Mouse (Mus musculus) adrenal gland, adult 2 months (tissue): ENCODE measurements around the gene Gm11213. TPM values are rescaled to one million over a fixed set of nuclear protein-coding genes. Genes with fewer than 3 reads are reported as not detected.

ENCODE experiments used
- DNase-seq: peaks from one replicate; pipeline ENCODE4 v3.0.0; 2021
- polyA plus RNA-seq: library from polyadenylated mRNA; depleted of rRNA; stranded (reverse); fragments of >200 nt; gene quantifications from 2 replicates; pipeline ENCODE4 v1.2.3, GENCODE M21; 2012
- total RNA-seq, 2 experiments: library from RNA; stranded (reverse); gene quantifications; 2 replicates each; pipeline ENCODE4 v1.2.3; 2021

Gene Gm11213
- total and polyA plus RNA-seq, 3 experiments = not detected

DNA sequence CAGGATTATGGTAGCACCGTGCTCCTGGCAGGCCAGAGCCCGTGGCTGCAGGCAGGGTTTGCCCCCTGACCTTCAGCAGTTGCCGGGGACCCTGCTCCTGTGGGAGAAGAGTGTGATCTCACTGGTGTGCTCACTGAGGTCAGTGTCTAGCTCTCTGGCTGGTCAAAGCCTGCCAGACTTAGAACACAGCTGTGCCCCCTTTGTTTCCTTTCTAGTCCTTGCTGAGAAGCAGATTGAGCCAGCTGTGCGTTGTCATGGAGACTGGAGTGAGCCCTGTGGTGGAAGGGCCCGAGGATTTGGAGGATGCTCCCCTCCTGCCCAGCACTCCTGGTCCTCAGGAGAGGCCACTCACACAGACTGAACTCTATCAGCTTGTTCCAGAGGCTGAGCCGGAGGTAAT lies 25.0 kb downstream of the Gm11213 start:
- DNase-seq = no peak

DNA sequence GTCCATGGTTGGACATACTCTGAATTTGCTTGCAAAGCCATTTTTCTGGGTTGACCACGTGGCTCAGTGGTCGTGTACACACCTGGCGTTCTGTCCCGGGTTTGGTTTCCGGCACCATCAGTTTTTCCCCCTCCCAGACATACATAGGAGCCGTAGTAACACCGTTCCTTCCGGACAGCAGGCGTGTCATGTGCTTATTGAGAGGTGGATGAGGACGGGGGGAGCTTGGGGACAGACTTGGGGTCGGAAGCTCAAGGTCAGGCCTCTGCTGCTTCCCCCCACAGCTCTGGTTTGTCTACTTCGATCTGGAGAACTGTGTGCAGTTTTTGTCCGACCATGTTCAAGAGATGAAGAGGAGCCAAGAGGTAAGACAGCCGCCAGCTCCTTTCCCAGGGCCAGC lies 25.4 kb downstream of the Gm11213 start:
- no peak for DNase-seq

DNA sequence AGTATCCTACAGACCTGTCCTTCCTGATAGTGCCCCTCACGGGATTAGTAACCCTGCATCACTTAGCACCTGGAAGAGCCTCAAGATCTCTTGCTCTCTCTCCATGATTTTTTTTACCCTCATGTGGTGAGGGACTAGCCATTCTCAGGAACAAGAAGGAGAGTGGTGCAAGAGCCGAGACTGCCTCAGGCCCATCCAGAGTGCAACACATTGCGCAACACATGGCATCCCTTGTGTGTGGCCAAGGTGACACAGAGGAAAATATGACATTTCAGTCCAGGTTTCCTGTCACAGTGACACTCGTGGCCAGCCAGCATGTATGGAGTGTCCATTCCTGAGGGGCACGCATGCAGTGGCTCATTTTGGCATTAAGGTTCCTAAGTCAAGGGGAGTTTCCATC lies 32.4 kb downstream of the Gm11213 start:
- DNase-seq = no peak

DNA sequence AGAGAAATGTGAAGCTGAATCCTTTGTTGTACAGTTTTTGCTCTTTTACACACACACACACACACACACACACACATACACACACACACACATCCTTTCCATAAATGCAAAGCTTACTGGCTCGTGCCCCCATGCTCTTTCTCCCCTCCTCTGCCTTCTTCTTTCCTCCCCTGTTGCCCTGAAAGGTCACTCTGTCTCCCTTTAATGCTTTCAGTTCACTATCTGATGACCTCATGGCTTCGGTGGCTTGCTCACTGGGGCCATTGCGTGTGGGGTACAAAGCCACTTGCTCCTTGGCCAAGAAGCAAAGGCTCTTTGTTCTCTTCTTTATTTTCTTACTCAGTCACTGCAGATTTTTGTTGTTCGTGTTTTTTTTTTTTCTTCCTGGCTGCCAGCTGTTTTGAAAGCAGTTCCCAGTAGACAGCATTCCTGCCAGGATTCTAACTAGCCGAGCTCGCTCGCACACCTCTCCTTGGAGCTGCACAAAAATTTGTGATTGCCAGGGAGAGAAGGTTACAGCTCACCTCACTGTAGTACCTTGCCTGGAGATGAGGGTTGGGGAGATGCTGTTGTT lies 34.8 kb downstream of the Gm11213 start:
- peak; percentile 49 for DNase-seq

DNA sequence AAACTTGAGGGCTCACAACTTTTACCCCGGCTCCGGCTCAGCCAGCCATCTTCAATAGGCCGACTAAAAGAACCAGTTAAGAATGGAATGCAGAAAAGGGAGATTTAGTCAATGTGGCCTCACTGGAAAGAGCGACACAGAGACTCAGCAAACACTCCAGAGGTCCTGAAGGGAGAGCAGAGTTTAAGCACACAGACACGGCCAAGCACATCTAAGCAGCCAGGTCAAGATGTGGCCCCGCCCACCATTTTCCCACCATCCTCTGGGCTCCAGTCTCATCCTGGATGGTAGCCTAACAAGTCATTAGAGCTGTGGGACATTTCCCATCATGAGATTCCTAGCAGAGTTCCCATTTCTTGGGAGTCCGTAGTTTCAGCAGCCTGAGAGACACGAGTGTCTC lies 35.7 kb downstream of the Gm11213 start:
- no peak for DNase-seq

DNA sequence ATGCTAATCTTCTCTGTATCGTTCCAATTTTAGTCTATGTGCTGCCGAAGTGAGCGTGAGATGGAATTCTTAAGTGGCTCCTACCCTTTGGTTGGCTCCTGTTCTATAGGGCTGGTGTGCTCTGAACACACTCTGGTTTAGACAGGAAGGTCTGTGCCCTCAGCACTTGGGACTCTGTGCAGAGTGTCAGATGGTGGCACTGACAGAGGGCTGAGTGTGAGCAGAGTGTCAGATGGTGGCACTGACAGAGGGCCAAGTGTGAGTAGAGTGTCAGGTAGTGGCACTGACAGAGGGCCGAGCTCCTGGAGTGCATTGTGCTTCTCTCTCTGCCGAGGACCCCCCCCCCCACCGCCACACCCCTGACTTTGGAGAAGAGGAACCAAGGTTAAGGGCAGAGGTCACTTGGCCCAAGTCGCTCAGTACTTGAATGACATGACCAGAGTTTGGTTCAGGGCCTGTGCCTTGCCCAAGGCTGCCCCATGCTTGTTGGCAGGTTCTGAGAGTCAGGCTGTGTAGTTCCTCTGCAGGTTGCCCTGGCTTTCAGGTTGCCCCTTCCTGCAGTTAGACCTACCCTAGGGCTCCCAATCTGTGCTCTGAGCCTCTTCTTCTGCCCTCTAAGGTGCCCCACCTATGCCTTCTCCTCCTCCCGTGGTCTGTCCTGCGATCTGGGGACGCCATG lies 37.2 kb downstream of the Gm11213 start:
- no peak for DNase-seq

DNA sequence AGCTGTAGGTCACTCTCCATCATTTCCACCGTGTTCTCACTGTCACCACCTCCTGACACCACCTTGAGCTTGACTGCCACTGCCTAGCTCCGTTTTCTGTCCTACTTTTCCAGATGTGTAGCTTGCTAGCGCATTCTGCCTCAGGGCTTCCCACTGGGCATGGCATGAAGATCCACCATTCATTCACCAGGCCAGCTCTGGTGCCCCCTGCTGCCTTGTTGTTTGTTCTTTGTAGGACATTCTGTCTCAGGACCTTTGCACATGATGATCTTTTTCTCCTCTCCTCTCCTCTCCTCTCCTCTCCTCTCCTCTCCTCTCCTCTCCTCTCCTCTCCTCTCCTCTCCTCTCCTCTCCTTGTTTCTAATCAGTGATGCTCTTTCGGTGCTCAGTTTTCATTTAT lies 42.3 kb downstream of the Gm11213 start:
- no peak for DNase-seq

DNA sequence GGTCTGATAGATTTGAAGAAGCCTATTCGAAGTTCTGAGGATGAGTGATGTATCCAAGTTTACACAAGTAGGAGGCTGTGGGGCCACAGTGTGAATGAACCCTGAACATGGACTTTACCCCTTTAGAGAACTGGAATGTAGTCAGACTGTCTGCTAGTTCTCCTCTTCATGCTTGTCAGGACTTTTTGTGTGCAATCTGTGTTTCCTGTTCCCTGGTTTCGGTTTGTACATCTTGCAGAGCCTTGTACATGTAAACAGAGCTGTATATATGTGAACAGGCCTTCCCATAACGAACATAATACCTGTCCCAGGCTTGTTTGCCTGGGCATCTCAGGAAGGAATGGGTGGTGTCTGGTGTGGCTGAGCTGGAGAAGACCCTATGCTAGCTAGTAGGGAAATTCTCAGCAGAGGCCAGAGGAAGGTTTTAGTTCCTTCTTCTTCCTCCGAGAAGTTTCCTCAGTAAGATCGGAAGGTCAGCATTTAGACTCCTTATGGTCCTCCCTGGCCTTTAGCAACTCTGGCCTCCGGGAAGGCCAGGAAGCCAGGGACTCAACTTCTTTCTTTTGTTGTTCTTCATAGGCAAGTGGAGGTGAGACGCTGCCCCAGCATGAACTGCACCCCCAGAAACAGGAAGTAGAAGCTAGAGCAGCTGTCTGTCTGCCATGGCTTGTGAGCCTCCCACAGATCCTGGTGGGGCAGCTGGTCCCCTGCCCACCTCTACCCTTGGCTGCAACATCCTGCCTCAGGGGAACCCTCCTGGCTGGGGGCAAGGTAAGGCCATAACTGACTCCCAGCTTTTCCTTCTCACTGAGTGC lies 43.0 kb downstream of the Gm11213 start:
- no peak for DNase-seq

DNA sequence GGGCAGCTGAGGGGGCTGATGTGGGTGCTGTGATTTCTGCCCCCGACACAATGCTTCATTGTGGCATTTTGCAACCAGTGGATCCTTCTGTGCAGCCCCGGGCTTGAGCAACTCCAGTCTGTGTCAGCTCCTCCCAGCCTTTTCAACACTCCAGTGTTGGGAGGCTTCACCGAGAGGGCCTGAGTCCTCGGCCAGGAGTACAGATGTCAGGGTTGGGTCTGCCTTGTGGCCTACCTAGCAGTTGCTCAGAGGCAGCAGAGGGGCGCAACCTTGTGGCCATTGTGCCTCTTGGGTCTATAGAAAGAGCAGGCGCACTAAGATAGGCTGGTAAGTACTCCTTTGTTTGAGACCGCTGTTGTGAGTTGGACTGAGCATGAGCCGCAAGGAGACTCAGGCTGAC lies 45.0 kb downstream of the Gm11213 start:
- peak; percentile 47 for DNase-seq

DNA sequence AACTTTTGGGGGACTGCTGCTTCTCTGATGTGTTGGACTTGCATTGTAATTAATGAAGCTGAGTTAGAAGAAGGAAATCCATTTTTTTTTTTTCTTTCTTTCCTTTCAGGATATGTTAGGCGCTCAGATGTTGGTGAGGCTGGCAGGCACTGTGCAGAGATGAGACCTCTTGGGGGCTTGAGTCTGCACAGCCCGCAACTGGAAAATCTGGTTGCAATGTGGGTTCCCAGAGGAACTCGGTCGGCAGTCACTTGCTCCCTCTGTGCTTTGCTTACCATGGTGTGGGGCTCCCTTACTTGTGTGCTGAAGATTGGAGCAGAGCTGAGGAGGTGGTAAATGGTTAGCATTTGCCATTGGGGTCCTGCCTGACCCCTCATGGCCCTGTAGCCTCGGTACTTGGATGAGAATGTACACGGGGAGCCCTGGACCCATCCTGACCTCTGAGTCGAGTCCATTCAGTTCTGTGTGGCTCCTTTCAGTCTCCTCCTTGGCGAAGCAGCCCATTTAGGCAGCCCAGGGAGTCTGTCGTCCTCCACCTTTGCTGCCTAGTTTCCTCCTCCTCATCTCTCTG lies 45.8 kb downstream of the Gm11213 start:
- no peak for DNase-seq

DNA sequence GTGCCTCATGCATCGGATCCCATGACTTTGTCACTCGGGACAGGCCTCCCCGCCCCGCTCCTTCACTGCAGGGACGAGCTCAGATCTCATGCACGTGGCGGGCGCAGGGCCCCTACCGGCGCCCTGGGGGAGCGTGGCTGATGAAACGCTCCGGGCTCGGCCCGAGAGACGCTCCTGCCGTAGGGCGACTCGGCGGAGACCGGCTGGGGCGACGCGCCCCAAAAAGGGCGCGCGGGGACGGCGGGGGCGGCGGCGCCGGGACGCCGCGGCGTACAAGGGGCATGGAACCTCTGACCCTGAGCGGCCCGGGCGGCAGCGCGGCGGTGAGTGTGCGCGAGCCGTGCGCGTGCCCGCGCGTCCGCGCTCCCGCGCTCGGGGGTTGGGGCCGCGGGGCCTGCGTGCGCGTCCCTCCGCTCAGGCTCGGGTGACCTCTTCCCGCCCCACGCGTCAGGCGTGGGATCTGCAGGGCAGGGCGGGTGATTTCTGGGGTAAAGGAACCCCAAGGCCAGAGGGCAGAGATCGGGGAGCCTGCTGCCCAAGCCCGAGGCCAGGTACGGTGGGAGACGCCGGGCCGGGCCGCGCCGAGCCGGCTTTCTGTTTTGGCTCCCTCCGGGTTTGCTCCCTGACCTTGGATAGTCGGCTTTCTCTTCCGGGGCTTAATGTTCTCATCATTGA lies 46.5 kb downstream of the Gm11213 start, which contains the start of gene Tmem268:
Gene Tmem268 (plus strand): TSS at position 375 of the 675 bp plus-strand sequence.
- peak; percentile 93 for DNase-seq

DNA sequence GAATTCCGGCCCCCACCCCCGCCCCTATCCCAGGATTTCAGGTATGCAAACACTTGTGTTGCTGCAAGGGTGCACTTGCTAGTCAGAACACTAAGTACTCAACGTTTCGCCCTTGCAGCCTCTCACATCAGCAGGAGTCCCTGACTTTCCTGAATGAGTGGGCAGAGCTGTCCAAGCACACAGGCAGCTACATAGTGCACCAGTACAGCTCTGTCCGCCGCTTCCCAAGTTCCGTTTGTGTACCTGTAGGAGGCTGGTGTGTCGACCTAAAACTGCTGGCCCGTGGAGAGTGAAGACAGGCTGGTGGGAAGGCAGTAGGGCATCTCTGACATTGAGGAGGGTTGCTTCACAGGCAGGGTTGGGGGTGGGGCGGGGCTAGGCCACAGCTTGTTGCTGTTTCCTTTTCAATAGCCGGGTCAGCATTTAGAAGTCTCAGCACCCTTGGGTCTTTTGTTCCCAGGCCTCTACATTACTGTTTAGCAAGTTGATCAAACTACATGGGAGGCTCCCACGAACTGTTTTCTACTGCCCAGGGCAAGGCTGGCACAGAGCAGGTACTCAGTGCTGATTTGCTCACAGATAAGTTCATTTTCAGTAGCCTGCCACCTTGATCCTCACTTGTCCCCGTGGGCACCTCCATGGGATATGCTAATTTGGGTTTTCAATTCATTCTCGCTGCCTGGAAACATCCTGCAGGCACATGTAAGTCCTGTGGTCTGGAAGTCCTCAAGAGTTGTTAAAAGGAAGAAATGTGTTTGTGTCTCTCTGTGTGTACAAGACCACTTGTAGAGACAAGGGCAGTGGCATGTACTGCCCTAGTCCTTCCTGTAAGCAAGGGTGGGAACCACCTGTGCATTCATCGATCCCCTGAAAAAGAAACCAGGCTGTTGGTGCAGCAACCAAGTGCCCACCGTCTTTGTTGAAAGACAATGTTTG lies 47.7 kb downstream of the Gm11213 start:
- peak; percentile 49 for DNase-seq

DNA sequence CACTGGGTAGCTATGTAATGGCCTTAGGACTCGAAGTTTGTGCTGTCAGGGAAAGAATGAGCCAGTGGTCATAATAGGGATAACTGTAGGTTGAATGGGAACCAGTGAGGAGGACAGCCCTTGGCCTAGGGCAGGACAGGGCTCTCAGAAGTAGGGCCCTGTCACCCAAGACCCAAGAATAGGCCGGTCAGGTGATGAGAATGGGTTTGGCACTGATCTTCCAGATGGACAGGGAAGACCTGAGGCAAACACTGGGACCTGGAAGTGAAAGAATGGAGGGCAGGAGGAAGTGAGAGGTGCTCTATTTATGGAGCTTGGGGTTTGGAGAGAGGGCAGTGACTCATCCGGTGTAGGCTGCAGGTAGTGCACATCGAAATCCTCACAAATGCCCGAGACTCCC lies 48.4 kb downstream of the Gm11213 start:
- no peak for DNase-seq

DNA sequence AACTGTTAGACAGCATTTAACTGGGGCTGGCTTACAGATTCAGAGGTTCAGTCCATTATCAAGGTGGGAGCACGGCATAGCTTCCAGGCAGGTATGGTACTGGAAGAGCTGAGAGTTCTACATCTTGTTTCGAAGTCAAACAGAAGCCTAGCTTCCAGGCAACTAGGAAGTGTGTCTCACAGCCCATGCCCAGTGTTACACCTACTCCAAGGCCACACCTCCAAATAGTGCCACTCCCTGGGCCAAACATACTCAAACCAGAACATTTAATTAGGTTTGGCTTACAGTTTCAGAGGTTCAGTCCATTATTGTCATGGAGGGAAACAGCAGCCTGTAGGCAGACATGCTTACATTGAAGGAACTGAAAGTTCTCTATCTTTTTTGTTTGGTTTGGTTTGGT lies 50.0 kb downstream of the Gm11213 start:
- DNase-seq = no peak

DNA sequence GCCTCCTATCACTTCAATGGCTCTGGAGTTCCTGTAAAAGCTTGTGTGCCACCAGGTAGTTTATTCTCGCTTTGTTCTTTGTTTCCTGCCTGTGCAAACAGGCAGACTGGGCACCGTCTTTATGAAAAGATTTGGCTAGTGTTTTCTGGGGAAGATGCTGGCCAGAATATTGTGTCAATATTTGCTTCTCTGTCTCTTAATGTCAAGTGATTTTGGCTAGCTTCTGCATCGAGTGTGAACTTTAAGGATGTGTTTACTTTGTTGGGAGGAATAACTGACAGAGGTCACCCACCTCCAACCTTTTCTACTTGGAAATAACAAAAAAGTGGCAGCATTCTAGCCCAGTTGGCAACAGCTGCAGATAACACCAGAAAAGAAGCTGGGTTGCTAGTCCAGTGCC lies 50.4 kb downstream of the Gm11213 start:
- no peak for DNase-seq

DNA sequence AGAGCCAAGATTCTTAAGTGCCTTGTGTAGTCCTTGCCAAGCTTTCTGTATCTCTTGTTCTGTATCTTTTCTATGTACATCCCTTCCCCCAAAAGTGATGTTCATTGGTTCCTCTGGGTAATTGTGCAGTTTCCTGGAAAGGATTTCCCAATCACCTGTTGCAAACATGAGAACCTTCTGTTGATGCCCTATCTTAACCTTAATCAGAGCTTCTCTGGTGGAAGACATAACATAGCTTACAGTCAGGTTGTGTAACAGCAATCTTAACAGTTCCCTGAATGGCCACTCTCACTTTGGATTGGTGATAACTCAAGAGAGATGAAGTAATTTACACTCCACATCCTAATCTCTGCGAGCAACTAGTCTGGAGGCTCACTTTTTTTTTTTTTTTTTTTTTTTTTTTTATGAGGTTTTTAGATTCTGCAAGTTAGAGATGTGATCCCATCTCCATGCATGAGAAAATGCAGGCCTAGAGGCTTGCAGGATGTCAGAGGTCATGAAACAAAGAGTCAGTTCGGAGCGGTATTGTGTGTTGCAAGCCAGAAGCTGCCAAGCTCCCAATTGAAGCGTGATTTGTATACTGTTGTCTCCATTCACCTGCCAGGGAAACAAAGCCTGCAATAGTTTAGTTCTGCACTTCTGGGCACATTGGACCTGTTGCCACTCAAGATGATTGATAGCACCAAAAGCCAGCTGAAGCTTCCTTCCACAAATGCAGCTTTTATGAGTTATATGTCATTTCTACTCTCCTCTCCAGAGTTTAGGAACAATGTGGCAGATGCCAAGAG lies 51.1 kb downstream of the Gm11213 start:
- DNase-seq = no peak

DNA sequence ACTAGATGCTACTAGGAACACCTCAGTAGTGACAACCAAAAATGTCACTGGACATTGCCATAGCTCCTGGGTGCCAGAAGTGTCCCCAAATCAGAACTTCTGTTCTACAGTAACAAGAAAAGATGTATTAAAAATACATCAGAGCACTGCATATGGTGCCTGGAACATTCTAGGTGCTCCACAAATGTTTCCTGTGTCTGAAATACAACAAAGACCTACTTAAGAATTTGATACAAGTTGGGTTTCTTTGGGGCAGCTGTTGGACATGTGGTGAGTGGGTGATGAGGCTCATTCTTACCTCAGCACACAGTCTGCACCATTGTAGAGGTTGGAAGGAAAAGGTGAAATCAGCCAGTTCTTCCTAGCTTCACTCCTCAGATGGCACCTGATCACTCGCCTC lies 52.2 kb downstream of the Gm11213 start:
- no peak for DNase-seq

DNA sequence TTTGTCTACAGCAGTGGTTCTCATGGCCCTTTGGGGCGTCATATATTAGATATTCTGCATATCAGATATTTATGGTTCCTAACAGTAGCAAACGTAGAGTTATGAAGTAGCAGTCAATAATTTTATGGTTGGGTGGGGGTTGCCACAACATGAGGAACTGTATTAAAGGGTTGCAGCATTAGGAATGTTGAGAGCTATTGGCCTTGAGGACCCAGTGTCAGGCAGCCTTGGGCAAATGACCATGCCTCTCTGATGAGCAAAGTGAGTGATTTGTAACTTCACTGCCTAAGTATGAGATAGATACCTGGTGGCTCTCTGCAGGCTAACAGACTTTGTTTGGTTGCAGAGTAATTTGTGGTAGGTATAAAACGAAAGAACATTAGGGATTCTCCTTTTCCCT lies 54.2 kb downstream of the Gm11213 start:
- DNase-seq = peak; percentile 75

DNA sequence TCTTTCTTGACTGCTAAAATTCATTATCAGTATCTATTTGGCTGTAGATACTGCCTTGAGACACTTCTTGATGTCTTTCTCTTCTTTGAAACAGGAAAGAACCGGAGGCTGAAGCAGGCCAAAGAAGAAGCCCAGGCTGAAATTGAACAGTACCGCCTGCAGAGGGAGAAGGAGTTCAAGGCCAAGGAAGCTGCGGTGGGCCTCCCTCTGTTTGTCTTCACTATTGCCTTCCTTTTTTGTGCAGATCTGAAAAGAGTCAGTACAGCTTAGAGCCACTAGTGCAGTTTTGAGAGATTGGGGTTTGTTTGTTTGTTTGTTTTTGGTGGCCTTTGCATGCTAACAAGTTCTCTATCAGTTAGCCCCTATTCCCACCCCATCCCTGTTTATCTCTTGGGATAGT lies 56.6 kb downstream of the Gm11213 start:
- DNase-seq = no peak

DNA sequence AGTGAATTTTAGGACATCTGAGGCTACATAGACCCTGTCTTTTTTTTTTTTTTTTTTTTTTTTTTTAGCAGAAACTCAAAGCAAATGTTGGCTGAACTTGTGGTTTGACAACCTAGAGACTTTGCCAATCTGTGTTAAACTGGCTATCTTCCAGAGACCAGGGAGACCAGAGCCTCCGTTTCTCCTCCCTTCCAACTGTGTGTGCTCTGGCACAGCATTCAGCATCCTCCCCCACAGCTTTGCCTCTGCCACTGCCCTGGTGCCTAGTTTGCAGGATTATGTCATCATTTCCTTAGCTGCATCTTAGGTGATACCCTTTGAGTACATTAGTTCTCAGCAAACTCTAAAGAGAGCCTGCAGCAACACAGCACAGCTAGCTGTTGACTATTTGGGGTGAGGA lies 57.3 kb downstream of the Gm11213 start:
- DNase-seq = no peak
